Mouse (Mus musculus) layer of hippocampus, postnatal 10 days (tissue): Measurements from ENCODE around the gene Susd1. TPM values are rescaled to one million over a fixed set of nuclear protein-coding genes. Genes with fewer than 3 reads are reported as not detected.

Experiments
- DNase-seq, 2 experiments: peaks; one replicate each; pipeline ENCODE4 v3.0.0; 2021; ENCODE audit warnings: low spot score in 2 of 2
- long read RNA-seq: library from polyadenylated mRNA; stranded (forward); transcript quantifications from one replicate; pipeline ENCODE4 v2.0.0, GENCODE M21; 2023
- total RNA-seq, 2 experiments: library from RNA; stranded (reverse); gene quantifications; 2 replicates each; pipeline ENCODE4 v1.2.3; 2021

Susd1 gene
- 1 to 10 TPM; 8.2 to 9.0 TPM for total RNA-seq
- long read RNA-seq, partial matches to known transcripts: 1 of 2 reads
- long read RNA-seq, other reads (novel, unspliced or antisense): 1 of 2 reads

GRCm38 (mm10) chr4:59437990-59438854 is at the start of gene Susd1:
Susd1 (minus strand) TSS chr4:59438633.
- peak; percentile 47 to 66 for DNase-seq

- no peak for DNase-seq
Measured at GRCm38 (mm10) chr4:59471306-59471705, 32.9 kb upstream of the Susd1 start.

DNA sequence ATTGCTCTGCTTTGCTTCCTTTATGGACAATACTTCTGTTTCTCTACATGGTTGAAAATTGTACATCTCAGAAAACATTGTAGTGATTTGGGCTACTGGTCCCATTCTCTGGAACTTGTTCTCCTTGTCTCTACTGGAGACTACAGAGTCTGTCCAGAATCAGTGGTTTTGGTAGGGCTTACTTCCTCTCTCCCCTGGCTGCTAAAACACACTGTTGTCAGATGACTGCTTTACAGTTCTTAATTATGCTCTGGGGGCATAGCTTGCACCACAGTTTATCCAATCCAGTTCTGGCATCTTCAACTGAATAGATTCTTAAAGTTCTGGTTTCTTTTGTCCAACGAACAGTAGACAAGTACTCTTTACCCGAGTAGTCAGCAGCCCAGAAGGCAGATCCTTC is 27.0 kb upstream of the Susd1 start:
- DNase-seq: no peak

GRCm38 (mm10) chr4:59464661-59465060 is 26.2 kb upstream of the Susd1 start:
- DNase-seq: no peak

DNA sequence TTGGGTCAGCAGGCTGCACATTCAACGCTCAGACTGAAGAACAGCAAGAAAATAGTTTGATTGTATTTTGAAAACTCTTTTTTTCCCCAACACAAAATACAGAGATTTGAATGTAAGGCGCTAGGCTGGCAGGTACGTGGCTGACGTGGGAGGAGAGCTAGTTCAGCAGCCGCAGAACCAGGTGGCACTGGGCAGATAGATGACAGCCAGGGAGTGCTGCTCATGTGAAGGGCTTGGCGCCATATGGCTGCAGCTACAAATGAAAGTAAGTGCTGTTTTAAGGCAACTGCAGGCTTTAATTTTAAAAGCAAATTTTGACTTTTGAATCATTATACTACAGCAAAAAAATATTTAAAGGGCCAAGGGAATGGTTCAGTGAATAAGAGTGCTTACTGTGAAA is 24.1 kb upstream of the Susd1 start:
- DNase-seq: peak in 1 of 2 experiments; percentile 34

DNA sequence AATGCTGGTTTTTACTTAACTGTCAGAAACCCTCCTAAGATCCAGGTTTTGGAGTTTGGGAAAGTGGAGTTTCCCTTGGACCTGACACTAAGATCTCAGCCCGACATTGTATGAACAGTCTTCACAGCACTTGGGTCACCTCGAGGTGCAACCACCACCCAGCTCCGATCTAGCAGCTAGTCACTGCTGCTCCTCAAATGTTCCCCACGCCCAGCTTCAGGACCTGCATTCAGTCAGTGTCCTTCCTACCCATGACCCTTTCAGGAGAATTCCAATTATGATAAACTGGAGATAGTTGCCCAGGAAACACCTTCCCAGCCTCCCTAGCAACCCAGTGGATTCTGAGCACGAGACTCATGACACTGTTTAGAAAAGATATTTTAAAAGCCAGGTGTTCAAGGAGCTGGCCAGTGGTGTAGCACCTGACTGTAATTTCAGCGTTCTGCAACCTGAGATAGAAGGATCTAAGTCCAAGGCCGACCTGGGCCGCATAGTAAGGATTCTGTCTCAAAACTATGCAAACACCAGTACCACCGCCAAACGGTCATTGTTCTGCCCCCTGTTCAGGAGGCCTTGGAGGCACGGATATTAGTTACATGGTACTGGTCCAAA is 22.8 kb upstream of the Susd1 start:
- DNase-seq: no peak

GRCm38 (mm10) chr4:59459216-59459955 is 21.0 kb upstream of the Susd1 start:
- no peak for DNase-seq

DNA sequence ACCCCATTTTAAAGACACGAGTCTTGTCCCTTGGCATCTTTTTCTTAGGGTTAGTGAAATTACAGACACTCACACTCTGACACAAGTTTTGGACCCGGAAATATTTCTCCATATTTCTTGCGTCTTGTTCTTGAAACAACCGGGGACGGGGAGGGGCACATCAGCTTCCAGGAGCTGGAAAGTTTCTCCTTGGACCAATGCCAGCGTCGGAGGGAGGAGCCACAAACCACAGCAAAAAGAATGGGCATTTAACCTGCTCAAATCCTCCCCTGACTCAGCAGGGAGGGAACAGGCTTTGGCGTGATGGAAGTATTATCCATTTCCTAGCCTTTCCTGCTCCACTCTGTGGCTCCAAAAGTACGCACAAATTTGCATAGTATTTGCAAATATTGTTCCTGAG is 19.5 kb upstream of the Susd1 start:
- DNase-seq: no peak

- no peak for DNase-seq
Measured at GRCm38 (mm10) chr4:59457091-59457490, 18.7 kb upstream of the Susd1 start.

DNA sequence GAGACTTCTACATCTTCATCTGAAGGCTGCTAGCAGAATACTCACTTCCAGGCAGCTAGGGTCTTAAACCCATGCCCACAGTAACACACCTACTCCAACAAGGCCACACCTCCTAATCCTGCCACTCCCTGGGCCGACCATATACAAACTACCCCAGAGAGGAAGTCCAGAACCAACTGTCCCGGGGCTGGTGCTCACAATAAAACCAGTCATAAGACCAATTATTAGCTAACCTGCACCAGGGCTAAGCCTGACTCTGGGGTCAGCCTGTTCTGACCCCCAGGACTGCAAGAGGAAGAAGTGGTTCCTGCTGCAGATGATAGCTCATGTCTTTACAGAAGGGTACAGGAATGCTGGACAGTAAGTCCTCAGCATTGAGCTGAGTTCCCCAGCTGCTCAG is 17.0 kb upstream of the Susd1 start:
- no peak for DNase-seq

DNA sequence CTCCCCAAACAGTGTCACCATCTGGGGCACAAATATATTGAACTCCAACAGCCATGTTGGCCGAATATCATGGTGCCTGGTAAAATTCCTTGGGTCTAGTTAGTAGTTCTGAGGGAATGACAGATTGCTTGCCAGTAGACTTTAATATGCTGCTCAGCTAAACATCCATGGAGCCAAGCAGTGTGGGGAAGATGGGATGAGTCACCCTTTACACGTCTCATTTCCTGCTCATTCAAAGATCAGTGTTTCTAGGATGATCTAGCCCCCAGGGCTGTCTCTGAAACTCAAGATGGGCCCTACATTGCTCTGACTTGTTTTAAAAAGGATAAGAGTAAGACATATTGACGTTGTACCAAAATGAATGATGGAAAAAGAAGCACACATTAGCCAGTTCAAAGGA is 15.6 kb upstream of the Susd1 start:
- no peak for DNase-seq

- DNase-seq: no peak
Measured at GRCm38 (mm10) chr4:59452503-59452933, 14.1 kb upstream of the Susd1 start.

DNA sequence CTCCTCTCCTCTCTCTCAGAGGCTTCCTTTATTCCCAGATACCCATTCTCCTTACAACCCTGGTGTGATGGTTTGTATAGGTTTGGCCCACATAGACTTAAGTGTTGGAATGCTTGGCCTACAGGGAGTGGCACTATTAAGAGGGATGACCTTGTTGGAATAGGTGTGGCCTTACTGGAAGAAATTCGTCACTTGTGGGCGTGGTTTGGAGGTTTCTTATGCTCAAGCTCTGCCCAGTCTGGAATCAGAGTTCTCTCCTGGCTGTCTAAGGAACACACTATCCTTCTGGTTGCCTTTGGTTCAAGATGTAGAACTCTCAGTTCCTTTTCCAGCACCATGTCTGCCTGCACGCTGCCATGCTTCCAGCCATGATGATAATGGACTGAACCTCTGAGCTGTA is 12.5 kb upstream of the Susd1 start:
- no peak for DNase-seq

DNA sequence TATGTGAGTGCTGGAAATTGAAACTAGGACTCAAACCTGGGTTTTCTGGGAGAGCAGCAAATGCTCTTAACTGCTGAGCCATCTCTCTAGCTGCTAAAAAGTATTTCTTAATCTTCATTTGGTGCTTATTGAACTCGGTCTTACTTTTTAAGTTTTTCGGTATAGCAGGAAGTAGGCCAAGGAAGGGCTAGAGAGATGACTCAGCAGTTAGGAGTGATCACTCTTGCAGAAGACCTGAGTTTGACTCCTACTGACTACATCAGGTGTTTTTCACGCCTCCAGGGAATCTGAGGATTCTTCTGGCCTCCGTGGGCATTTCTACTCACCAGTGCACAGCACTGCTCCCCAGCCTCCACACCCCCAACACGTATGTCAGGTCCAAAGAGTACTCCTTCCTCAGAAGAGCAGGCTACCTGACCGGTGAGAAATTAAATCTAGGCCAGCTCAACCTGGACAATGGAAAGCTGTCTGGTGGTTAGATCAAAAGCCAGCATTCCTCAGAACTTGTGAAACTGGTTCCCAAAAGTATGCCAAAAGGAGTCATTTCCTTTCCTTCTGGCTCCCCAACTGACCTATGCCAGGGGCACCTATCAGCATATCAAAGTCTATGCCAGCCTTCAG is 11.9 kb upstream of the Susd1 start:
- DNase-seq: no peak

GRCm38 (mm10) chr4:59447296-59447695 is 8.9 kb upstream of the Susd1 start:
- no peak for DNase-seq

GRCm38 (mm10) chr4:59445516-59445915 is 7.1 kb upstream of the Susd1 start:
- no peak for DNase-seq

DNA sequence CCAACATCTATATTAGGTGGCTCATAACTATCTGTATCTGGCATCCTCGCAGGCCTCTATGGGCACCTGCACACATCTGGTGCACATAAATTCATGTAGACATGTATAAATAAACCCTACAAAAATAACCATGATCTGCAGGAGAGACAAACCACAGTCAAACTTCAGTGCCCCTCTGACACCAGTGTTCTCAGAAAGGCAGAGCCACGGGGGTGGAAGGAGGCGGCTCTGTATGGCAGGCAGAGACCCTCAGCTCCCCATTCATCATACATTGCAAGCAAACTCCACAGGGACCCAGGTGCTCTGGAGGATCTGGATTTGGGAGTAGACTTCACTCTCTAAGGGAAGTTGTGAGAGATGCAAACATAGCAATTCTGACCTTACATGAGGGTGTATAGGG is 6.6 kb upstream of the Susd1 start:
- DNase-seq: no peak

DNA sequence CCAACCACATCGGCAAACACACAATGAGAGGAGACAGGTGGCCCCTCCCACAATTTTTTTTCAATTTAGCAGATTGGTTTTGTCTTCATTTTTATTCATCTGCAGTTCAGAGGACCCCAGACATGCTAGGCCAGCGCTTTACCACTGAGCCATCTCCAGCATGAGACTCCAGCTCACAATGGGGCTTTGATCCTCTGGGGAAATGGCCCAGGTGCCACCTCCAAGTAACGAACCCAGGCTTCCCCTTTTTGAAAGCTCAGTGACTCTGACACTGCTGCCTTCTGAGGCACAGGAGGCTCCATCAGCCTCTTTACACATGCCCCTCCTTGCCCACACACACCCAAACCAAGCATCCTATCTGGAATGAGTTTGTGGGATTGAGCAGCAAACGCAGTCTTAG is 5.7 kb upstream of the Susd1 start:
- DNase-seq: no peak

GRCm38 (mm10) chr4:59441265-59441664 is 2.8 kb upstream of the Susd1 start:
- no peak for DNase-seq

GRCm38 (mm10) chr4:59439960-59440359 is 1.5 kb upstream of the Susd1 start:
- no peak for DNase-seq

DNA sequence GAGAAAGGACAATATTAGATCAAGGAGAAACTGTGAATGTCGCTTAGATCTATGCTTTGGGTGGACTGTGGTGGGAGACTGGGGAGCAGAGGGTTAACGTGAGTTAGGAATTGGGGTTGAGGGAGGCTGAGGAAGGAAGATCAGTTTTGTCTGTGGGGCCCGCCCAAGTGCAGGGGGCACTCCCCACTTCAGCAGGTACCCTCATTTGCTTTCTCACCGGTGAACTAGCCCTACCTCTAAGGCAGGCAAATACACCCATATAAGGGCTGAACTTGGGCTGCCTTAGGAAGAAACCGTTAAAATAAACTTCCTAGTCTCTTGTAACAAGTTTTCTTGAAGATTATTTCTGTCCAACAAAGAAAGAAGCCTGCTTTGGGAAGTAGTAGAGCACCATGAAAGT is 608 bp upstream of the Susd1 start:
- DNase-seq: no peak
